Mouse (Mus musculus) embryonic facial prominence, embryonic 11.5 days (tissue): ENCODE data around the gene Rgs9. TPM values are rescaled to one million over a fixed set of nuclear protein-coding genes. Genes with fewer than 3 reads are reported as not detected.
"Not testable (repeated sequence)": the region's sequence is repeated elsewhere in the genome, so short reads cannot be mapped to it uniquely, and the experiment has no call there.

Source experiments
- ATAC-seq: fragments of 200-750 bp; cut with Nextera tagmentation; replicated peaks from 2 replicates; pipeline ENCODE4 v1.8.0; 2017; ENCODE audit warnings: low read depth; ENCODE audit not compliant: insufficient number of reproducible peaks, low FRiP score, low TSS enrichment
- DNase-seq: peaks from one replicate; pipeline ENCODE4 v3.0.0-alpha.2; 2015; ENCODE audit warnings: low spot score
- H3K27ac ChIP-seq: fragments of 300-500 bp; sonication (generic); replicated peaks from 2 replicates; pipeline ENCODE4 v1.5.1; 2014; ENCODE audit warnings: mild to moderate bottlenecking, low read depth, low read length, control low read depth
- H3K27me3 ChIP-seq: fragments of 300-500 bp; sonication (generic); 2 replicates; pipeline ENCODE4 v1.6.1; 2014; ENCODE audit warnings: mild to moderate bottlenecking, low read length, moderate library complexity, mixed read lengths; ENCODE audit not compliant: control insufficient read depth, insufficient read depth
- H3K36me3 ChIP-seq: fragments of 300-500 bp; sonication (generic); replicated peaks from 2 replicates; pipeline ENCODE4 v1.6.1; 2014; ENCODE audit warnings: low read depth, mild to moderate bottlenecking, low read length, moderate library complexity, mixed read lengths; ENCODE audit not compliant: control insufficient read depth, insufficient read depth
- H3K4me1 ChIP-seq: fragments of 300-500 bp; sonication (generic); 2 replicates; pipeline ENCODE4 v1.6.1; 2014; ENCODE audit warnings: low read length, mixed read lengths; ENCODE audit not compliant: control insufficient read depth, insufficient read depth
- H3K4me2 ChIP-seq: fragments of 300-500 bp; sonication (generic); 2 replicates; pipeline ENCODE4 v1.6.1; 2014; ENCODE audit warnings: low read depth, mild to moderate bottlenecking, control low read depth, low read length, moderate library complexity
- H3K4me3 ChIP-seq: fragments of 300-500 bp; sonication (generic); 2 replicates; pipeline ENCODE4 v1.5.1; 2014; ENCODE audit warnings: low read depth, low read length, control low read depth
- H3K9ac ChIP-seq: fragments of 300-500 bp; sonication (generic); replicated peaks from 2 replicates; pipeline ENCODE4 v1.6.1; 2014; ENCODE audit warnings: mild to moderate bottlenecking, control low read depth, low read length
- H3K9me3 ChIP-seq: fragments of 300-500 bp; sonication (generic); replicated peaks from 2 replicates; pipeline ENCODE4 v1.6.1; 2016; ENCODE audit warnings: mild to moderate bottlenecking, low read length, inconsistent platforms, mixed read lengths; ENCODE audit not compliant: control insufficient read depth
- WGBS: fragments of 180-500 bp; shearing (Covaris S2); extraction: QIAGEN DNeasy Blood & Tissue Kit; methylation state at CpG from one replicate; pipeline ENCODE4 v1.1.7; 2014; 5-methylcytosine and 5-hydroxymethylcytosine counted together
- polyA plus RNA-seq: library from polyadenylated mRNA; unstranded; fragments of >200 nt; fragmentation: Nextera tagmentation; extraction: Ambion mirVana; gene quantifications from 2 replicates; pipeline ENCODE4 v1.2.1, GENCODE M21; 2014

Gene Rgs9
- polyA plus RNA-seq, 1 experiment from 2014 or later, result 0.73 TPM

- ATAC-seq (no peak), DNase-seq (no peak)
- no peaks in the 10 kb centered on the region for H3K36me3 ChIP-seq
- no peak overlapping the region; the same call in 1 of the 2 replicates for H3K4me2 ChIP-seq
- no peak overlapping the region; the same call in 1 of the 2 replicates for H3K9ac ChIP-seq
- H3K4me3 ChIP-seq, result no peak overlapping the region
- no peaks in the 10 kb centered on the region for H3K4me1 ChIP-seq
- H3K9me3 ChIP-seq, result no peaks in the 10 kb centered on the region
- 76% methylated on average over 7 of the region's 7 CpGs for WGBS
- peaks cover 2% of the 10 kb centered on the region; the same call in 1 of the 2 replicates for H3K27me3 ChIP-seq
- no peak overlapping the region for H3K27ac ChIP-seq
Measured at GRCm38 (mm10) chr11:109297031-109297430, 898 bp downstream of the Rgs9 start.

- ATAC-seq (no peak), DNase-seq (peak; percentile 42)
- Histone ChIP-seq H3K36me3 (no peaks in the 10 kb centered on the region), H3K9ac (no peak overlapping the region), H3K9me3 (no peaks in the 10 kb centered on the region), H3K4me1 (no peaks in the 10 kb centered on the region), H3K27me3 (no peaks in the 10 kb centered on the region; the same call in 1 of the 2 replicates), H3K27ac (no peak overlapping the region), H3K4me3 (no peak overlapping the region), H3K4me2 (no peak overlapping the region)
- 34% methylated on average over 3 of the region's 3 CpGs for WGBS
Measured at GRCm38 (mm10) chr11:109292056-109292455, 5.9 kb downstream of the Rgs9 start.

- H3K36me3 ChIP-seq, ATAC-seq, H3K4me1 ChIP-seq, DNase-seq, H3K27ac ChIP-seq, H3K4me3 ChIP-seq, H3K9ac ChIP-seq, H3K9me3 ChIP-seq, H3K27me3 ChIP-seq, H3K4me2 ChIP-seq: not testable (repeated sequence)
- WGBS, result 89% methylated on average over 9 of the region's 9 CpGs
Measured at GRCm38 (mm10) chr11:109289378-109289777, 8.6 kb downstream of the Rgs9 start.

GRCm38 (mm10) chr11:109284811-109285210, 13.1 kb downstream of the Rgs9 start:
- H3K36me3 ChIP-seq, result no peaks in the 10 kb centered on the region
- ATAC-seq, result no peak

GRCm38 (mm10) chr11:109278186-109278585, 19.7 kb downstream of the Rgs9 start:
- DNase-seq, result no peak
- WGBS, result 82% methylated on average over 7 of the region's 7 CpGs

More at GRCm38 (mm10) chr11:109284811-109285210, 13.1 kb downstream of the Rgs9 start:
- Histone ChIP-seq H3K27ac (no peak overlapping the region), H3K9me3 (no peaks in the 10 kb centered on the region), H3K4me3 (no peak overlapping the region), H3K27me3 (no peaks in the 10 kb centered on the region), H3K9ac (no peak overlapping the region), H3K4me1 (no peaks in the 10 kb centered on the region), H3K4me2 (no peak overlapping the region)
- DNase-seq, result no peak
- 89% methylated on average over 1 of the region's 1 CpGs for WGBS

GRCm38 (mm10) chr11:109271399-109271798, 26.5 kb downstream of the Rgs9 start:
- no peak overlapping the region for H3K4me3 ChIP-seq
- WGBS, result 85% methylated on average over 9 of the region's 9 CpGs
- H3K4me2 ChIP-seq, result no peak overlapping the region

More at GRCm38 (mm10) chr11:109278186-109278585, 19.7 kb downstream of the Rgs9 start:
- Histone ChIP-seq H3K27me3 (no peaks in the 10 kb centered on the region), H3K4me3 (no peak overlapping the region), H3K27ac (no peak overlapping the region), H3K4me1 (no peaks in the 10 kb centered on the region), H3K4me2 (no peak overlapping the region), H3K9me3 (no peaks in the 10 kb centered on the region), H3K36me3 (no peaks in the 10 kb centered on the region), H3K9ac (no peak overlapping the region)
- ATAC-seq, result no peak

GRCm38 (mm10) chr11:109270366-109270765, 27.6 kb downstream of the Rgs9 start:
- DNase-seq (no peak), ATAC-seq (no peak)
- no peak overlapping the region for H3K4me2 ChIP-seq
- H3K27ac ChIP-seq, result no peak overlapping the region
- 73% methylated on average over 8 of the region's 8 CpGs for WGBS
- no peak overlapping the region for H3K4me3 ChIP-seq
- no peaks in the 10 kb centered on the region for H3K36me3 ChIP-seq
- no peaks in the 10 kb centered on the region for H3K4me1 ChIP-seq
- no peaks in the 10 kb centered on the region for H3K27me3 ChIP-seq
- no peaks in the 10 kb centered on the region for H3K9me3 ChIP-seq
- no peak overlapping the region for H3K9ac ChIP-seq

More at GRCm38 (mm10) chr11:109271399-109271798, 26.5 kb downstream of the Rgs9 start:
- Histone ChIP-seq H3K36me3 (no peaks in the 10 kb centered on the region), H3K9ac (no peak overlapping the region), H3K9me3 (no peaks in the 10 kb centered on the region), H3K27ac (no peak overlapping the region), H3K27me3 (no peaks in the 10 kb centered on the region), H3K4me1 (no peaks in the 10 kb centered on the region)
- no peak for DNase-seq
- ATAC-seq, result no peak

GRCm38 (mm10) chr11:109269662-109270341, 28.1 kb downstream of the Rgs9 start:
- no peak overlapping the region for H3K4me2 ChIP-seq
- H3K36me3 ChIP-seq, result no peaks in the 10 kb centered on the region
- ATAC-seq, result 0 out of 2 replicates have a peak, but pooled peaks have one; percentile 52
- WGBS, result 66% methylated on average over 16 of the region's 16 CpGs
- H3K9me3 ChIP-seq, result no peaks in the 10 kb centered on the region
- H3K9ac ChIP-seq, result no peak overlapping the region
- no peak overlapping the region for H3K27ac ChIP-seq
- no peaks in the 10 kb centered on the region for H3K27me3 ChIP-seq
- peak; percentile 45 for DNase-seq
- H3K4me3 ChIP-seq, result no peak overlapping the region
- H3K4me1 ChIP-seq, result no peaks in the 10 kb centered on the region
